Mouse (Mus musculus): ENCODE results near the gene Fam163a. TPM values are rescaled to one million over a fixed set of nuclear protein-coding genes. Genes with fewer than 3 reads are reported as not detected.
A peak's percentile ranks its signal among the peaks of the same experiment; 100 is the strongest.

Gene Fam163a
- total and polyA plus RNA-seq, 3 experiments = not detected

GRCm38 (mm10) chr1:156035930-156036737 is 168.7 kb downstream of the Fam163a start, which contains the start of gene Tor1aip1 (continued):
- peak; percentile 96; the same call in 1 of the 2 replicates for TF ChIP-seq UBTF (IDR thresholded peaks at IDR 0.05; ENCODE audit: borderline replicate concordance, insufficient read depth, low read depth, low read length)
- TF ChIP-seq TBP (IDR thresholded peaks at IDR 0.05; ENCODE audit: low read depth, low read length) = peak; percentile 84
- TF ChIP-seq ETS1 (IDR thresholded peaks at IDR 0.05; ENCODE audit: low read depth, low read length) = peak; percentile 76
- TF ChIP-seq ZC3H11A (IDR thresholded peaks at IDR 0.05; ENCODE audit: low read depth, low read length) = no peak
- TF ChIP-seq CTCF (IDR thresholded peaks at IDR 0.05 in 2 of 3, conservative IDR thresholded peaks at IDR 0.05 in 1 of 3; ENCODE audit: control insufficient read depth in 1 of 3, insufficient read depth in 1 of 3, low read depth in 2 of 3, low read length in 3 of 3, poor library complexity in 1 of 3, severe bottlenecking in 1 of 3) = peak; percentile 54 to 62 (median 59)

- peak within 1 kb of the TSS; percentile 99 for H3K27ac ChIP-seq (ENCODE audit: control insufficient read depth, low read depth, low read length)
- H3K4me1 ChIP-seq (ENCODE audit: control insufficient read depth in 1 of 2, insufficient read depth in 2 of 2, low read length in 2 of 2) = peaks cover 3 to 5% of the 10 kb centered on the region in 2 experiments; a peak in 3 of 4 replicates
- no peaks in the 10 kb centered on the region for H3K9me3 ChIP-seq (replicated peaks; ENCODE audit: insufficient read depth, low read length)
- H3K36me3 ChIP-seq (ENCODE audit: control insufficient read depth in 1 of 2, insufficient read depth in 2 of 2, low read length in 2 of 2) = peaks cover 3 to 11% of the 10 kb centered on the region in 2 experiments
- no peaks in the 10 kb centered on the region for H3K27me3 ChIP-seq (ENCODE audit: control insufficient read depth in 1 of 2, insufficient read depth in 2 of 2, low read length in 2 of 2)
- peak within 1 kb of the TSS; percentile 100 for H3K9ac ChIP-seq (ENCODE audit: control insufficient read depth, low read depth, low read length, poor library complexity, severe bottlenecking)
- H3K4me3 ChIP-seq (ENCODE audit: control insufficient read depth in 1 of 2, insufficient read depth in 1 of 2, low read depth in 2 of 2, low read length in 2 of 2) = peak within 1 kb of the TSS; percentile 94 to 95
- peak; percentile 91 for DNase-seq (ENCODE audit: low read depth, low spot score)
- peaks cover 32% of the 10 kb centered on the region for H3K79me2 ChIP-seq (ENCODE audit: control insufficient read depth, insufficient read depth, low read length, poor library complexity)
- no peak for TF ChIP-seq ZKSCAN1 (IDR thresholded peaks at IDR 0.05; ENCODE audit: low read depth, low read length)
- no peak for TF ChIP-seq RCOR1 (IDR thresholded peaks at IDR 0.05; ENCODE audit: low read depth, low read length)
- TF ChIP-seq CHD1 (IDR thresholded peaks at IDR 0.05; ENCODE audit: low read depth, low read length) = no peak
- TF ChIP-seq BHLHE40 (IDR thresholded peaks at IDR 0.05; ENCODE audit: borderline replicate concordance, low read depth, low read length) = no peak
- no peak for TF ChIP-seq JUND (IDR thresholded peaks at IDR 0.05; ENCODE audit: low read depth, low read length)
- no peak for TF ChIP-seq EP300 (IDR thresholded peaks at IDR 0.05; ENCODE audit: low read depth in 1 of 2, low read length in 2 of 2)
- TF ChIP-seq NELFE (IDR thresholded peaks at IDR 0.05; ENCODE audit: low read depth, low read length) = peak; percentile 90
- 0 out of 2 replicates have a peak, but pooled peaks have one; percentile 42 for TF ChIP-seq TCF12 (IDR thresholded peaks at IDR 0.05; ENCODE audit: low read depth, low read length)
- no peak for TF ChIP-seq CHD2 (IDR thresholded peaks at IDR 0.05; ENCODE audit: low read length)
- TF ChIP-seq E2F4 (IDR thresholded peaks at IDR 0.05; ENCODE audit: borderline replicate concordance, low read depth, low read length) = peak; percentile 79; the same call in 1 of the 2 replicates
- no peak for TF ChIP-seq GATA1 (IDR thresholded peaks at IDR 0.05; ENCODE audit: low read depth, low read length)
- peak; percentile 91 to 92; a peak in 3 of 4 replicates for TF ChIP-seq POLR2A (IDR thresholded peaks at IDR 0.05; ENCODE audit: control insufficient read depth in 1 of 2, insufficient read depth in 1 of 2, low read depth in 1 of 2, low read length in 2 of 2, poor library complexity in 1 of 2)
- TF ChIP-seq POLR2AphosphoS2 (IDR thresholded peaks at IDR 0.05; ENCODE audit: low read length) = peak; percentile 70
- no peak for TF ChIP-seq HCFC1 (IDR thresholded peaks at IDR 0.05; ENCODE audit: low read depth, low read length)
- no peak; the same call in 1 of the 2 replicates for TF ChIP-seq MAZ (IDR thresholded peaks at IDR 0.05; ENCODE audit: low read depth, low read length)
- no peak for TF ChIP-seq GABPA (IDR thresholded peaks at IDR 0.05; ENCODE audit: low read depth, low read length)
- TF ChIP-seq MXI1 (IDR thresholded peaks at IDR 0.05; ENCODE audit: low read depth, low read length) = peak; percentile 44; the same call in 1 of the 2 replicates
- no peak for TF ChIP-seq RAD21 (IDR thresholded peaks at IDR 0.05; ENCODE audit: low read depth, low read length)
- no peak for TF ChIP-seq UBTF (IDR thresholded peaks at IDR 0.05; ENCODE audit: borderline replicate concordance, insufficient read depth, low read depth, low read length)
- TF ChIP-seq MYB (IDR thresholded peaks at IDR 0.05; ENCODE audit: low read depth, low read length) = no peak
- no peak for TF ChIP-seq USF2 (IDR thresholded peaks at IDR 0.05; ENCODE audit: borderline replicate concordance in 1 of 2, insufficient read depth in 1 of 2, low read depth in 1 of 2, low read length in 2 of 2)
- peak; percentile 50; the same call in 1 of the 2 replicates for TF ChIP-seq ZMIZ1 (IDR thresholded peaks at IDR 0.05; ENCODE audit: low read depth, low read length)
- no peak for TF ChIP-seq MAFK (IDR thresholded peaks at IDR 0.05; ENCODE audit: borderline replicate concordance, low read depth, low read length)
- no peak for TF ChIP-seq TAL1 (IDR thresholded peaks at IDR 0.05; ENCODE audit: low read length)
- TF ChIP-seq ZNF384 (IDR thresholded peaks at IDR 0.05; ENCODE audit: low read depth, low read length) = peak; percentile 91
- TF ChIP-seq TBP (IDR thresholded peaks at IDR 0.05; ENCODE audit: low read depth, low read length) = 0 out of 2 replicates have a peak, but pooled peaks have one; percentile 23
- no peak for TF ChIP-seq NRF1 (IDR thresholded peaks at IDR 0.05; ENCODE audit: insufficient read depth, low read depth, low read length, poor library complexity, severe bottlenecking)
- TF ChIP-seq SMC3 (IDR thresholded peaks at IDR 0.05; ENCODE audit: low read depth, low read length) = no peak
- no peak for TF ChIP-seq MYC (IDR thresholded peaks at IDR 0.05; ENCODE audit: low read depth, low read length)
Measured at GRCm38 (mm10) chr1:156035269-156035929, 169.4 kb downstream of the Fam163a start, which contains the start of gene Tor1aip2. TSS of gene Tor1aip2 (plus strand) at chr1:156035403.
